Mouse (Mus musculus): Measurements from ENCODE around the gene Hlcs. TPM values are rescaled to one million over a fixed set of nuclear protein-coding genes. Genes with fewer than 3 reads are reported as not detected.

Hlcs gene
- total and polyA plus RNA-seq, 3 experiments = 4.4 to 5.5 (median 5.4) TPM

DNA sequence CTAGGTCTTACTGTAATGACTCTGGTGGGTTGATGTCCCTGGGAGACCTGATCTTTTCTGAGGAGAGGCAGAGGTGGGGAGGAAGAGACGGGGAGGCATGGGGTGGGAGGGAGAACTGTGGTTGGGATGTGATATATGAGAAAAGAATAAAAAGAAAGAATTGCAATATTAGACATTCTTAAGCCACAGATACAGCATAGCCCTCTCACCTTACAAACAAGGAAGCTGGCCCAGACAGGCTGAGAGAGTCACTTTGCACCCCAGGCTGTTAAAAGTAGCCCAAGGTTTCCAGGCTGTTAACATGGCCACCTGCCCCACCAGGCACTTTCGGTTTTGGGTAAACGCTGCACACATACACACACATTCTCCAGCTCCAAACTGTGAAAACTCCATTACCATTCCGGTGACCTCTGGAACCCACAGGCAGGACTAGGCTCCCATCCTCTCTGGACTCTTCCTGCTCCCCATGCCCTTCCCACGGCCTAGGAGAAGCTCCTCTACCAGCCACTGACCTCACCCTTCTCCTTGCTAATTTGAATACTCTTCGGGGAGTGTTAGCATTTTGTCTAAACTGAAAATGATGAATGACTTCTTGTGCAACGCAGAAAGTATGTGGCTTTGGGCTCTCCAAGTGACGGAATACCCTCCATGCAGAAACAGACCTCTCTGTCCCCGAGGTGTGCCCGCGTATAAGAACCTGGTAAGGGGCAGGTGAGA is 90.6 kb downstream of the Hlcs start:
- 81% methylated on average over 11 of the region's 11 CpGs for WGBS
- Histone ChIP-seq H3K27me3 (ENCODE audit: control insufficient read depth, insufficient read depth, low read length) (no peaks in the 10 kb centered on the region), H3K4me1 (ENCODE audit: control insufficient read depth, insufficient read depth, low read length) (no peaks in the 10 kb centered on the region), H3K9ac (ENCODE audit: low read depth, low read length) (no peak overlapping the region), H3K4me3 (no peak overlapping the region), H3K36me3 (ENCODE audit: control insufficient read depth, insufficient read depth, low read length) (no peaks in the 10 kb centered on the region), H3K79me2 (replicated peaks; ENCODE audit: control insufficient read depth, insufficient read depth, low read length) (no peaks in the 10 kb centered on the region), H3K27ac (no peak overlapping the region)
- intact Hi-C loops (cut with DNase I) = no loop called here
- DNase-seq = no peak
- TF ChIP-seq EP300 (IDR thresholded peaks at IDR 0.05; ENCODE audit: insufficient read depth, low read depth, low read length) = no peak
- no peak for TF ChIP-seq POLR2A (IDR thresholded peaks at IDR 0.05; ENCODE audit: insufficient read depth, low read depth, low read length)
- TF ChIP-seq CTCF (IDR thresholded peaks at IDR 0.05) = no peak

DNA sequence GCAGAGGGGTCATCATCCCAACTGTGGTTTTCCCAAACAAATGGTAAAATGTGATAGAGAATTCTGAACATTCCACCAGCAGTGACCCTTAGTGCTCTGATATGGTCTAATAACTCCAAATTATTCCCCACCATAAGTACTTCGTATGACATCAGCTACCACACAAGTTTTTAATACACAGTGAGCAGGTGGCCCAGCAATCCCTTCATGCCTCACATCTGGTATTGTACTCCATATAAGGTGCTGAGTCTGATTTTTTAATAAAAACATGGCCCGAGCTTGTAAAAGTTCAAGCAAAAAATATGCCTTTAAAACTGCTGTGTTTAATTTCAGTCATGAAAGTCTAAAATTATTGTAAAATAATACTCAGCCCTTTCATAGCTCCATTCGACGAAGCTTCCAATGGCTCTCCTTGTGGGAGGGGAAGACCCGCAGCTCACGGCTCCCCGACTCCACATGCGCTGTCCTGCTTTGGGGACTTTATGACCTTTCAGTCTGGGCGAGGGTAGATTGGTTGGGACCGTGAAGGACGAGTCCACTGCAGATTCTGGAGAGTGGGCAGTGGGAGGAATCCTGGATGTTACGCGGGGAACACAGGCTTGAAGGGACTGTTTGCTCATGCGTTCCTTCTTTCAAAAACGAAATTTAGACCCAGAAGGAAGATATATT is 102.5 kb downstream of the Hlcs start:
- WGBS = 94% methylated on average over 15 of the region's 15 CpGs
- no peaks in the 10 kb centered on the region for H3K4me1 ChIP-seq (ENCODE audit: control insufficient read depth, insufficient read depth, low read length)
- H3K27me3 ChIP-seq (ENCODE audit: control insufficient read depth, insufficient read depth, low read length) = no peaks in the 10 kb centered on the region
- no peak overlapping the region for H3K27ac ChIP-seq
- intact Hi-C loops (cut with DNase I) = no loop called here
- no peak overlapping the region for H3K9ac ChIP-seq (ENCODE audit: low read depth, low read length)
- H3K79me2 ChIP-seq (replicated peaks; ENCODE audit: control insufficient read depth, insufficient read depth, low read length) = no peaks in the 10 kb centered on the region
- DNase-seq = no peak
- no peaks in the 10 kb centered on the region for H3K36me3 ChIP-seq (ENCODE audit: control insufficient read depth, insufficient read depth, low read length)
- H3K4me3 ChIP-seq = no peak overlapping the region
- TF ChIP-seq EP300 (IDR thresholded peaks at IDR 0.05; ENCODE audit: insufficient read depth, low read depth, low read length) = no peak
- TF ChIP-seq POLR2A (IDR thresholded peaks at IDR 0.05; ENCODE audit: insufficient read depth, low read depth, low read length) = no peak
- TF ChIP-seq CTCF (IDR thresholded peaks at IDR 0.05) = no peak

DNA sequence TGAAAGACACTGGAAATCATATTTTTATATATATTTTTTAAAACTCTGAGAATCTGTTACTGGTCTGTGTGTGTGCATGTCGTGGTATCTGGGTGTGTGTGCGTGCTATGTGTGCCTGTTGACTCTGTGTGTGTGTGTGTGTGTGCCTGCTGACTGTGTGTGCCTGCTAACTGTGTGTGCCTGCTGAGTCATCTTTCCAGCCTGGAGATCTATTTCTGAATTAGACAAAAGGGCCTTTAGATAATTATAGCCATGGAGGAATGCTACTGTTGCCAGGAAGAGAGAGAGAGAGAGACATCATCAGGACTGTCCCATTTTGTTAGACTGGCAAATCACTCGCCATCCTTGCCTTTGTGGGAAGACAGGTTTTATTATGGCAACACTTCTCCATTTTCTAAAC is 103.7 kb downstream of the Hlcs start:
- WGBS = 42% methylated on average over 3 of the region's 3 CpGs
- no peak overlapping the region for H3K9ac ChIP-seq (ENCODE audit: low read depth, low read length)
- H3K4me1 ChIP-seq (ENCODE audit: control insufficient read depth, insufficient read depth, low read length) = no peaks in the 10 kb centered on the region
- no peaks in the 10 kb centered on the region for H3K36me3 ChIP-seq (ENCODE audit: control insufficient read depth, insufficient read depth, low read length)
- no peak overlapping the region for H3K4me3 ChIP-seq
- no peak for TF ChIP-seq POLR2A (IDR thresholded peaks at IDR 0.05; ENCODE audit: insufficient read depth, low read depth, low read length)
- TF ChIP-seq EP300 (IDR thresholded peaks at IDR 0.05; ENCODE audit: insufficient read depth, low read depth, low read length) = 0 out of 2 replicates have a peak, but pooled peaks have one; percentile 44
- peak overlapping the region; percentile 45; the same call in 1 of the 2 replicates for H3K27ac ChIP-seq
- DNase-seq = peak in 1 of 2 experiments; percentile 35
- no peaks in the 10 kb centered on the region for H3K27me3 ChIP-seq (ENCODE audit: control insufficient read depth, insufficient read depth, low read length)
- no peaks in the 10 kb centered on the region for H3K79me2 ChIP-seq (replicated peaks; ENCODE audit: control insufficient read depth, insufficient read depth, low read length)
- intact Hi-C loops (cut with DNase I) = no loop called here

DNA sequence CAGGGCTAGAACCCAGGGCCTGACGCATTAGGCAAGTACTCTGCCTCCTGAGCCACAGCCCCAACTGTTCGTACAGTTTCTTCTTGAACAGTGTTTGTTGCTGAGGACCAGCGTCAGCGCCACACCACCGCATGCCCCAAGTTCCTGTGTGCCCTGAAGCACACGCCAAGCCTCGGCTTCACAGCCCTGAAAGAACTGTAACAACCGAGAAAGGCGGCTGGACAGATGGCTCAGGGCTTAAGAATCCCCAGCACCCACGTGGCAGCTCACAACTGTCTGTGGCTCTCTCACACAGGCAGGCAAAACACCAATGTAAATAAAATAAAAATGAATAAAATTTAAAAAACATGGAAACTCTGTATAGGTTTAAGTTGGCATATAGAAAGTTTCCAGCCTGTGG is 104.5 kb downstream of the Hlcs start:
- TF ChIP-seq CTCF (IDR thresholded peaks at IDR 0.05) (no peak), EP300 (IDR thresholded peaks at IDR 0.05; ENCODE audit: insufficient read depth, low read depth, low read length) (no peak), POLR2A (IDR thresholded peaks at IDR 0.05; ENCODE audit: insufficient read depth, low read depth, low read length) (no peak)
- WGBS = 88% methylated on average over 10 of the region's 10 CpGs
- no peaks in the 10 kb centered on the region for H3K4me1 ChIP-seq (ENCODE audit: control insufficient read depth, insufficient read depth, low read length)
- intact Hi-C loops (cut with DNase I) = no loop called here
- no peak for DNase-seq
- H3K9ac ChIP-seq (ENCODE audit: low read depth, low read length) = no peak overlapping the region
- no peaks in the 10 kb centered on the region for H3K36me3 ChIP-seq (ENCODE audit: control insufficient read depth, insufficient read depth, low read length)
- no peaks in the 10 kb centered on the region for H3K27me3 ChIP-seq (ENCODE audit: control insufficient read depth, insufficient read depth, low read length)
- no peak overlapping the region for H3K27ac ChIP-seq
- H3K79me2 ChIP-seq (replicated peaks; ENCODE audit: control insufficient read depth, insufficient read depth, low read length) = no peaks in the 10 kb centered on the region
- H3K4me3 ChIP-seq = no peak overlapping the region

DNA sequence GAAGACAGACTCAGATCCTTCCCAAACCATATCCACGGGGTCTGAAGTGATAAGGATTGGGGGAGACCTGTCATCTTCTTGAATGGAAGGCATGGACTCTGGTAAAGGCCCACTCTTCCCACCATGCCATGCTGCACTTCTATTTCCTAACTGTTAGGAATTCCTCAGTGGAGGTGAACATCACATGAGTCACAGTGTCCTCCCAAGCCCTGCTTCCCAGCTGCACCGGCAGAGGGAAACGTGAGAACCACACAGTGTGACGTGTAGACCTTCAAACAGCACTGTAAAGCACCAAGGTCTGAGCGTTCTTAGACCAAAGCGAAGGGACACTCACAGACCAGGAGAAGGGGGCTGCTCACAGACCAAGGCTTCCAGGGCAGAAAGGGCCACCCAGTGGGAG is 105.2 kb downstream of the Hlcs start:
- WGBS = 78% methylated on average over 6 of the region's 6 CpGs
- Histone ChIP-seq H3K4me3 (no peak overlapping the region), H3K27ac (no peak overlapping the region), H3K9ac (ENCODE audit: low read depth, low read length) (no peak overlapping the region), H3K36me3 (ENCODE audit: control insufficient read depth, insufficient read depth, low read length) (no peaks in the 10 kb centered on the region), H3K27me3 (ENCODE audit: control insufficient read depth, insufficient read depth, low read length) (no peaks in the 10 kb centered on the region), H3K79me2 (replicated peaks; ENCODE audit: control insufficient read depth, insufficient read depth, low read length) (no peaks in the 10 kb centered on the region), H3K4me1 (ENCODE audit: control insufficient read depth, insufficient read depth, low read length) (no peaks in the 10 kb centered on the region)
- DNase-seq = no peak
- TF ChIP-seq CTCF (IDR thresholded peaks at IDR 0.05) (no peak), POLR2A (IDR thresholded peaks at IDR 0.05; ENCODE audit: insufficient read depth, low read depth, low read length) (no peak), EP300 (IDR thresholded peaks at IDR 0.05; ENCODE audit: insufficient read depth, low read depth, low read length) (no peak)
- intact Hi-C loops (cut with DNase I) = no loop called here

Measured in heart, adult 2 months (tissue).